Mouse (Mus musculus) neural tube, embryonic 11.5 days (tissue): ENCODE measurements around the gene Pou6f2. TPM values are rescaled to one million over a fixed set of nuclear protein-coding genes. Genes with fewer than 3 reads are reported as not detected.

Source experiments
- ATAC-seq: fragments of 200-750 bp; cut with Nextera tagmentation; 2 replicates; pipeline ENCODE4 v1.8.0; 2017; ENCODE audit warnings: moderate number of reproducible peaks, mild to moderate bottlenecking, moderate TSS enrichment, moderate library complexity; ENCODE audit not compliant: insufficient read depth, low FRiP score, low TSS enrichment
- DNase-seq: peaks from one replicate; pipeline ENCODE4 v3.0.0-alpha.2; 2015; ENCODE audit warnings: low spot score
- H3K27ac ChIP-seq: fragments of 300-500 bp; sonication (generic); 2 replicates; pipeline ENCODE4 v1.5.1; 2014; ENCODE audit warnings: low read depth, mild to moderate bottlenecking, low read length
- H3K27me3 ChIP-seq: fragments of 300-500 bp; sonication (generic); 2 replicates; pipeline ENCODE4 v1.6.1; 2014; ENCODE audit warnings: mild to moderate bottlenecking, low read length, mixed read lengths; ENCODE audit not compliant: control insufficient read depth, insufficient read depth
- H3K36me3 ChIP-seq: fragments of 300-500 bp; sonication (generic); 2 replicates; pipeline ENCODE4 v1.6.1; 2014; ENCODE audit warnings: mild to moderate bottlenecking, low read length, moderate library complexity, mixed read lengths; ENCODE audit not compliant: control insufficient read depth, insufficient read depth
- H3K4me1 ChIP-seq: fragments of 300-500 bp; sonication (generic); 2 replicates; pipeline ENCODE4 v1.6.1; 2014; ENCODE audit warnings: low read length, mixed read lengths; ENCODE audit not compliant: control insufficient read depth, insufficient read depth
- H3K4me2 ChIP-seq: fragments of 300-500 bp; sonication (generic); 2 replicates; pipeline ENCODE4 v1.6.1; 2014; ENCODE audit warnings: low read depth, mild to moderate bottlenecking, moderate library complexity
- H3K4me3 ChIP-seq: fragments of 300-500 bp; sonication (generic); 2 replicates; pipeline ENCODE4 v1.5.1; 2014; ENCODE audit warnings: low read depth, low read length
- H3K9ac ChIP-seq: fragments of 300-500 bp; sonication (generic); 2 replicates; pipeline ENCODE4 v1.6.1; 2014; ENCODE audit warnings: mild to moderate bottlenecking, low read length
- H3K9me3 ChIP-seq: fragments of 300-500 bp; sonication (generic); 2 replicates; pipeline ENCODE4 v1.6.1; 2016; ENCODE audit warnings: low read length; ENCODE audit not compliant: control insufficient read depth
- WGBS: fragments of 180-500 bp; shearing (Covaris S2); extraction: QIAGEN DNeasy Blood & Tissue Kit; methylation state at CpG from one replicate; pipeline ENCODE4 v1.1.7; 2014; 5-methylcytosine and 5-hydroxymethylcytosine counted together
- polyA plus RNA-seq: library from polyadenylated mRNA; unstranded; fragments of >200 nt; fragmentation: Nextera tagmentation; extraction: Ambion mirVana; gene quantifications from 2 replicates; pipeline ENCODE4 v1.2.1, GENCODE M21; 2014

Pou6f2 gene
- polyA plus RNA-seq, 1 experiment from 2014 or later: 4.0 TPM

DNA sequence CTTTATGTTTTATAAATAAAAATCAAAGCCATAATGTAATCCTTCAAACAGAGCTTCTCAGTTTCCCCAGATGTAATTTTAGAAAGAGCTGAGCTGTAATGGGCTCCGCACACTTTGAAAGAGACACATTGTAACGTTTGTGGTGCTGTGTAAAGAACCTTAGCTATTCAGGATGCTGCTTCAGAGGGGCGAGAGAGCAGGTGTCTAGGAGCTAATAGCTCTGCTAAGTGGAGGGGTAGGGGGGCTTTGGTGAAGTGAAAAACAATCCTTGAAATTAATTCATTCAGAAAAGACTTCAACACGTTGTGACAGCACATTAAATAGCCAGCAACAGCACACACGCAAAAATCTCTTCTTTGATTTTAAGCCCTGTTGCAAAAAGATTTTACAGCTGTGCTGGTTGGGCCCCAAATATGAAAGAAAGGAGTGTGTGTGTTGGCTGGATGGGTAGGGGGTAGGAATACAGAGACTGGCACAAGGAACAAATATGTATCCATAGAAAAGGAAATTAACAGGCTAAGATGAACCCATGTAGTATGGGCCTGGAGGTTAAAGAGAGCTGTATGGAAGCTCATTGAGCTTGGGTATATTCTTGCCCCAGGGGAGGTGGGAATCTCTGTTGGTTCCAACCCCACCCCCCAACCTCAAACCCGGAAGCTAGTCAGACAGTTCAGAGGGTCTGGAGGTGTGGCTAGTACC lies 73.4 kb downstream of the Pou6f2 start:
- ATAC-seq: no peak; the same call in 1 of the 2 replicates
- WGBS: 62% methylated on average over 6 of the region's 6 CpGs
- Histone ChIP-seq H3K36me3 (no peaks in the 10 kb centered on the region), H3K9me3 (no peaks in the 10 kb centered on the region), H3K4me2 (no peak overlapping the region), H3K27ac (no peak overlapping the region), H3K4me1 (no peaks in the 10 kb centered on the region), H3K27me3 (no peaks in the 10 kb centered on the region), H3K4me3 (no peak overlapping the region), H3K9ac (no peak overlapping the region)
- no peak for DNase-seq

DNA sequence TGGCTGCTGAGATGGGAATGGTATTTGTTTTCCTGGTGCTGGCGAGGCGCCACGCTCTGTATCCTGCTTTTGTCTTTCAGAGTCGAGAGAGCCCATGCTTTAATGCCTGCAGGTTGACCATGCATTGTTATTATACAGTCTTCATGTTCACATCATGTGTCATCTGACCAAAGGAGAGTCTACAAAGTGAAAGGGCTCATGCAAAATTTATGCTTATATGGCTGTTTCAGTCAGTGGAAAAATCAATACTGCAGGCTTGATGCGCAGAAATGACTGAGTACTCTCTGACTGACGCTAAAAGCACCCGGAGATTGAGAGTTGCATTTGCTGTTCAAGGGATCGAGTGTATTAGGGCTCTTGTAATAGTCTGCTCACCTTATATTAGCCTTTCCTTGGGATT lies 74.1 kb downstream of the Pou6f2 start:
- Histone ChIP-seq H3K4me3 (no peak overlapping the region), H3K36me3 (no peaks in the 10 kb centered on the region), H3K27me3 (no peaks in the 10 kb centered on the region), H3K9ac (no peak overlapping the region), H3K9me3 (no peaks in the 10 kb centered on the region), H3K27ac (no peak overlapping the region; the same call in 1 of the 2 replicates), H3K4me2 (no peak overlapping the region), H3K4me1 (no peaks in the 10 kb centered on the region)
- 74% methylated on average over 8 of the region's 8 CpGs for WGBS
- peak; percentile 45 for ATAC-seq
- DNase-seq: no peak

DNA sequence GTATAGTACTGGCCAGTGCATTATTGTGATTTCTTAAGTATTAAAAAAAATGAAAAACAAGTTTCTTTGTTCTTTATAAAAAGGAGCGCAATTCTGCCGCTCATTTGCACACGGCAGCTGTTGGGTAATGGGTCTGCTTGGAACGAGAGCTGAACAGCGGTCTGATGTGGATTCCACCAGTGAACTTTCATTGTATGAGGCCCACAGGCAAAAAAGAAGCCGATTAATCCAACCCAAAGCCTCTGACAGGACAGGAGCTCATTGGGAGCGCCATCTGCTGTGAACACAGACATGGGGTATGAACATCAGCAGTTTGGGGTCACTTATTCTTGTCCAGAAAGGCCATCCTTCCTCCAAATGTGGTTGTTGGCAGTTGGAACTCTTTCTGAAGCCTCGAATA lies 84.9 kb downstream of the Pou6f2 start:
- no peak overlapping the region for H3K27ac ChIP-seq
- 61% methylated on average over 8 of the region's 8 CpGs for WGBS

DNA sequence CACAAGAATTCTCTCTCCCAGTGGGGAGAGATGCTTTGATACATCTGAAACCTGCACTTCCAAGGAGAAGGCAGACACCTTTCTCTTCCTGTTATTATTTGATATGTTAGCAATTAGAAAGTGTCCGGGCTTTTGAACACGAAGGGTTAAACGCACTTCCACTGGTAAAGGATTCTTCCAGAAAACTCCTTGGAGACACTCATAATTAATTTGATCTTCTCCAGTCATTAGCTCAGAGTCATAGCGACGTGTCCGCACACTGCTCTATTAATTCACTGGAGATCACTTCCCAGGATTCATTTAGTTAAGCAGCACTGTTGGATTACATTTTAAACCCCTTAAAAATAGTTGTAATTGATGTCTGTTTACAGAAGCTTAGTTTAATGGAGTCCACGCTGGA lies 88.5 kb downstream of the Pou6f2 start:
- Histone ChIP-seq H3K27me3 (no peaks in the 10 kb centered on the region), H3K4me3 (no peak overlapping the region), H3K9ac (no peak overlapping the region), H3K27ac (no peak overlapping the region), H3K4me1 (peaks cover 7% of the 10 kb centered on the region; the same call in 1 of the 2 replicates), H3K36me3 (no peaks in the 10 kb centered on the region), H3K9me3 (no peaks in the 10 kb centered on the region), H3K4me2 (no peak overlapping the region)
- WGBS: 71% methylated on average over 7 of the region's 7 CpGs
- no peak for ATAC-seq
- DNase-seq: no peak

More for the DNA sequence above, 84.9 kb downstream of the Pou6f2 start:
- Histone ChIP-seq H3K27me3 (no peaks in the 10 kb centered on the region), H3K36me3 (no peaks in the 10 kb centered on the region), H3K9me3 (no peaks in the 10 kb centered on the region), H3K4me3 (no peak overlapping the region), H3K4me1 (no peaks in the 10 kb centered on the region), H3K9ac (no peak overlapping the region), H3K4me2 (no peak overlapping the region)
- no peak for ATAC-seq
- peak; percentile 41 for DNase-seq

DNA sequence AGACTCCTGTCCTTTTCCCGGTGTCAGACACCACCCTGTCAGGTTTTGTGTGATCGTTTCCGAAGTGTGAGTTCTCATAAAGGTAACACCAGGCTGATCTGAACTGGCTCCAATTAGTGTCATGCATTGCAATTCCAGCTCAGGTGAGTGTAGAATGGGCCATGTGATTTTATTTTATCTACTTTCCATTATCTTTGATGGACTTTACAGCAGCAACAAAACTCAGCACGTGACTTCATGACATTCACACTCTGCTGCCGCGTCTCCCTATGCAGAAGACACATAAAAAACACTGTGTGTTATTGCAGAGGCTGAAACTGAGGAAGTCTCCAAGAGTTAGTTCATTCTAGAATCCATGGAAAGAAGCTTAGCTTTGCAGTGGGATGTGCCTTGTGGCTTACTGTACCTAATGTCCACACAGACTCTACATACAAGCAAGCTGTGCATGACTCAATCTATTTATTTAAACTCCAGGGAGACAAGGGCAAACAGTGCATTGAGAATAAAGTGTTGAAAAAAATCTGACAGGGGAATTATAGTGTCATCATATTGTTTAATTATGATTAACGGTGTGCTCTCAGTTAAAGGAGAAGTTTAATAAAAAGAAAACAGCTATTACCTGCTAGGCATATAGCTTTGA lies 90.9 kb downstream of the Pou6f2 start:
- H3K27ac ChIP-seq: no peak overlapping the region
- DNase-seq: no peak
- H3K4me3 ChIP-seq: no peak overlapping the region
- no peak overlapping the region for H3K9ac ChIP-seq
- H3K4me1 ChIP-seq: peaks cover 7% of the 10 kb centered on the region; the same call in 1 of the 2 replicates
- WGBS: 81% methylated on average over 7 of the region's 7 CpGs
- H3K4me2 ChIP-seq: no peak overlapping the region
- no peaks in the 10 kb centered on the region for H3K27me3 ChIP-seq
- no peak for ATAC-seq
- H3K9me3 ChIP-seq: no peaks in the 10 kb centered on the region
- no peaks in the 10 kb centered on the region for H3K36me3 ChIP-seq

DNA sequence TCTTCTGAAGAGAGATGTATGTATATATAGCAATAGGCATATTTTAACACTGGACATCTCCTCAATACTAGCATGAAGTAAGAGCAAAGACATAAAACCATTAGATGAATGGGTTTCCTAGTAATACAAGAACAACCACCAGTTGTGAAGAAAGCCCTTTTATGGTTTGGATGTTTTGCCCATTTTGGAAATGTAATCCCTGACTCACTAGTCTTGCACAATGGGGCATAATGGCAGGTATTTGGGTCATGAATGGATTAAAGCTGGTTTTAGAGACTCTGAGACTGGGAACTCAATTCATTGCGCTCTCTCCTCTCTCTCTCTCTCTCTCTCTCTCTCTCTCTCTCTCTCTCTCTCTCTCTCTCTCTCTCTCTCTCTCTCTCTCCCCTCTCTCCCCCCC lies 97.5 kb downstream of the Pou6f2 start:
- Histone ChIP-seq H3K27me3 (no peaks in the 10 kb centered on the region), H3K27ac (no peak overlapping the region), H3K9me3 (no peaks in the 10 kb centered on the region), H3K9ac (no peak overlapping the region), H3K4me2 (no peak overlapping the region), H3K4me1 (no peaks in the 10 kb centered on the region), H3K4me3 (no peak overlapping the region), H3K36me3 (no peaks in the 10 kb centered on the region)
- DNase-seq: no peak
- no peak for ATAC-seq
- WGBS: 71% methylated on average over 1 of the region's 1 CpGs

DNA sequence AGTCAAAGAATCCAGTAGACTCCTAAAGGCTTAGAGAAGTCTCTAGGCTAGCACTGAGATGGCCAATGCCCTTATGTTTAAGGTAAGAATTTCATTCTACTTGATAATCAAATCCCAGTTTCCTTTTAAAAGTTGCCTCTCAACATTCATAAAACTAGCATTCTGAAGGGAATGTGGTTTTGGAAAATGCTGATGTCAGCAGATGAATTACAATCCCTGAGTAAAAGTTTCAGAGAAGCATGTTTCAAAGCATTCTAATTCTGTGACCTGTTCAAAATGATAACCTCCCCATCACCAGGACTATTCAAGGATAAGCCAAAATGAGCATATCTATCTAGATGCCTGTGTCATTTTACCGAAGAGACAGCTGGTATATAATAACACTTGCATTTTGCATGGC lies 104.0 kb downstream of the Pou6f2 start:
- no peaks in the 10 kb centered on the region for H3K9me3 ChIP-seq
- H3K4me2 ChIP-seq: no peak overlapping the region
- no peaks in the 10 kb centered on the region for H3K4me1 ChIP-seq
- H3K9ac ChIP-seq: no peak overlapping the region
- ATAC-seq: no peak
- 92% methylated on average over 1 of the region's 1 CpGs for WGBS
- no peak for DNase-seq
- H3K36me3 ChIP-seq: no peaks in the 10 kb centered on the region
- H3K4me3 ChIP-seq: no peak overlapping the region
- H3K27ac ChIP-seq: no peak overlapping the region
- H3K27me3 ChIP-seq: no peaks in the 10 kb centered on the region

DNA sequence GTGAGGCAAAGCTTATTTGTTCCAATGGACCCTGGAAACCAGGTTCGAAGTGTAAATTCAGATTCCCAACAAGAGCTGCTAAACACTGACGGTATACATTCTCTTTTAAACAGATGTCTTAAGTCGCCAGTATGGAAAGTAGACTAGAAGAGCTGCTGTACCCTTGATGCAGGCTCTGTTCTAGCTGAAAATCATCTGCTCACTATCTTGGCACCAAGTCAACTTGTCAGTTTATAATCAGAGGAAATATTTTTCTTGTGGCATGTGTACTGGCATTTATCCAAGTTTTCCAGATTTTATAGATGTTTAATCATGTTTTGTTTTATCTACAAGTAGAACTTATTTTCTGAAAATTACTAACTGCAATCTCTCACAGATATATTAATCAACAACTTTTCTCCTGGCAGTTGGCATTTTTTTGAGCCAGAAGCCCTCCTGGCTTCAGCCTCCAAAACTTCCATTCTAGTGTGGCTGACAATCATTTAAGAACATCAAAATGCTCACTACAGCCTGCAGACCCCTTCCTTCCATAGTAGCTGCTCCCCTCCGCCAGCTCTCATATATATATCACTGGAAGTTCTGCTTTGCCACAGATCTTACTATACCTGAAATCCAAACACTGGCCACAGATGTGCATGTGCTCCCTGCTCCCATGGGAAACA lies 107.1 kb downstream of the Pou6f2 start:
- Histone ChIP-seq H3K9ac (no peak overlapping the region), H3K36me3 (no peaks in the 10 kb centered on the region), H3K4me1 (no peaks in the 10 kb centered on the region), H3K27me3 (no peaks in the 10 kb centered on the region), H3K4me2 (no peak overlapping the region), H3K4me3 (no peak overlapping the region), H3K27ac (no peak overlapping the region), H3K9me3 (no peaks in the 10 kb centered on the region)
- DNase-seq: no peak
- WGBS: 84% methylated on average over 4 of the region's 4 CpGs
- ATAC-seq: no peak

DNA sequence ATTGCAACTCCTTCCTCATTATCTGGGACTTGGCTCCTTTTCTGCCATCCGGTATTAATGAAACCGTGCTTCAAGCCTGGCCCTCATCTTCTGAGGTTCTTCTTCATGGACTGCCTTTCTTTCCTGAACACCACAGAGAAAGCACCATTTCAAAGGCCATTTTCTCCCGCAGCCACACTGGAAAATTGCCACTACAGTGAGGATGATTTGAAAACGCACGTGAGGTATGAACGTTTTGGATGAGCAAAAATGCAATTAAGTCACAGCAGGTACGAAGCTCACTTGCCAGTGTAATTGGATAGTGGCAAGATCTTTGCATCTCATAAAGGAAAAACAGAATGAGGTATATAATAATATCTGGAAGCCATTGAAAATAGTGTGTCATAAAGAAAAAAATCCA lies 110.0 kb downstream of the Pou6f2 start:
- H3K9ac ChIP-seq: no peak overlapping the region
- ATAC-seq (no peak), DNase-seq (no peak)
- H3K9me3 ChIP-seq: no peaks in the 10 kb centered on the region
- 79% methylated on average over 7 of the region's 7 CpGs for WGBS
- no peaks in the 10 kb centered on the region for H3K27me3 ChIP-seq
- no peak overlapping the region for H3K27ac ChIP-seq
- no peak overlapping the region for H3K4me3 ChIP-seq
- no peaks in the 10 kb centered on the region for H3K36me3 ChIP-seq
- no peaks in the 10 kb centered on the region for H3K4me1 ChIP-seq
- no peak overlapping the region for H3K4me2 ChIP-seq
